Mouse (Mus musculus) heart, embryonic 15.5 days (tissue): ENCODE results near the gene Gm14418. TPM values are rescaled to one million over a fixed set of nuclear protein-coding genes. Genes with fewer than 3 reads are reported as not detected.
"Not testable (repeated sequence)": the region's sequence is repeated elsewhere in the genome, so short reads cannot be mapped to it uniquely, and the experiment has no call there.

Experiments
- ATAC-seq: fragments of 200-750 bp; cut with Nextera tagmentation; replicated peaks from 2 replicates; pipeline ENCODE4 v1.8.0; 2017; ENCODE audit warnings: low read depth, moderate TSS enrichment; ENCODE audit not compliant: insufficient number of reproducible peaks, insufficient read depth, low FRiP score
- H3K27ac ChIP-seq: fragments of 300-500 bp; sonication (generic); 2 replicates; pipeline ENCODE4 v1.5.1; 2015; ENCODE audit warnings: mild to moderate bottlenecking, inconsistent platforms
- H3K27me3 ChIP-seq: fragments of 300-500 bp; sonication (generic); 2 replicates; pipeline ENCODE4 v1.6.1; 2015; ENCODE audit warnings: inconsistent platforms
- H3K36me3 ChIP-seq: fragments of 300-500 bp; sonication (generic); 2 replicates; pipeline ENCODE4 v1.6.1; 2015; ENCODE audit warnings: mild to moderate bottlenecking, inconsistent platforms
- H3K4me1 ChIP-seq: fragments of 300-500 bp; sonication (generic); replicated peaks from 2 replicates; pipeline ENCODE4 v1.6.1; 2015; ENCODE audit warnings: inconsistent platforms
- H3K4me2 ChIP-seq: fragments of 300-500 bp; sonication (generic); 2 replicates; pipeline ENCODE4 v1.6.1; 2015; ENCODE audit warnings: inconsistent platforms, mild to moderate bottlenecking, moderate library complexity
- H3K4me3 ChIP-seq: fragments of 300-500 bp; sonication (generic); 2 replicates; pipeline ENCODE4 v1.5.1; 2015; ENCODE audit warnings: mild to moderate bottlenecking, inconsistent platforms
- H3K9ac ChIP-seq: fragments of 300-500 bp; sonication (generic); 2 replicates; pipeline ENCODE4 v1.6.1; 2015; ENCODE audit warnings: mild to moderate bottlenecking, inconsistent platforms
- H3K9me3 ChIP-seq: fragments of 300-500 bp; sonication (generic); replicated peaks from 2 replicates; pipeline ENCODE4 v1.6.1; 2016; ENCODE audit warnings: inconsistent platforms
- WGBS: fragments of 180-500 bp; shearing (Covaris S2); methylation state at CpG from one replicate; pipeline ENCODE4 v1.1.7; 2015; ENCODE audit warnings: mixed read lengths; 5-methylcytosine and 5-hydroxymethylcytosine counted together
- polyA plus RNA-seq: library from polyadenylated mRNA; unstranded; fragments of >200 nt; fragmentation: Nextera tagmentation; extraction: Ambion mirVana; gene quantifications from 2 replicates; pipeline ENCODE4 v1.2.1, GENCODE M21; 2015

The Gm14418 gene
- 5.6 and 5.9 TPM in 2 replicates for polyA plus RNA-seq

DNA sequence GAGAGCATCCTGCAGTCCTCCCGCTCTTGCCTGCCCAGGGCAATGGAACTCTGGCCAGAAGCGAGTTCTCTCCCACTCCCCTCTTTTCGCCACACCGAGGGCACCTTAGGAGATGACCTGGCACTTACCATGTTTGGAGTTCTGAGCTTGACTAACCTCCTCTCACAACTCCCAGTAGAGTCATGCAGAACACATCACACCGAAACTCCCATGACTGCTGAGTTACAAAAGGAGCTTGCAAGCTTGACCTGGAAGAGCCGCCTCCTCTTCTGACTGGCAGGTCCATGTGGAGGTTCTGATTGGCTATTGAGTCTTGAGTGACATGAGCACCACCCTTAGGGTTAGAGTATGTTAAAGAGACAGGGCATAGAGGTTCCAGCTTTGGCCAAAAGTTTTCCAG lies at the start of gene Gm14418:
Gene Gm14418, minus strand, starts transcription at position 225 of the 400 bp plus-strand sequence.
- H3K27me3 ChIP-seq, H3K27ac ChIP-seq, H3K4me1 ChIP-seq, H3K9me3 ChIP-seq, ATAC-seq, H3K36me3 ChIP-seq, H3K9ac ChIP-seq: not testable (repeated sequence)
- Histone ChIP-seq H3K4me2 (peak within 1 kb of the TSS; percentile 44), H3K4me3 (peak within 1 kb of the TSS; percentile 48)
- WGBS = 24% methylated on average over 6 of the region's 6 CpGs

Other genes with a start within 250 kb of the Gm14418 start
- gene Gm14410, start 191.9 kb downstream of the Gm14418 start, polyA plus RNA-seq = 16.9 and 18.2 TPM in 2 replicates
- not detected in 2 replicates for gene Gm14409, start 131.3 kb downstream of the Gm14418 start, polyA plus RNA-seq
- 0.18 and 0.28 TPM in 2 replicates for gene Gm14412, start 74.0 kb downstream of the Gm14418 start, polyA plus RNA-seq
- 9.9 and 11.2 TPM in 2 replicates for gene Zfp970, start 66.4 kb upstream of the Gm14418 start, polyA plus RNA-seq
- gene Gm14403, start 99.9 kb upstream of the Gm14418 start, polyA plus RNA-seq = 6.4 and 7.9 TPM in 2 replicates
- gene Gm14406, start 179.9 kb upstream of the Gm14418 start, polyA plus RNA-seq = not detected in 2 replicates